Mouse (Mus musculus) Patski (cell line): Measurements from ENCODE around the gene Mrps5. TPM values are rescaled to one million over a fixed set of nuclear protein-coding genes. Genes with fewer than 3 reads are reported as not detected.
"Not testable (repeated sequence)": the region's sequence is repeated elsewhere in the genome, so short reads cannot be mapped to it uniquely, and the experiment has no call there.

Source experiments
- ATAC-seq: fragments of 100-300 bp; one replicate; pipeline ENCODE4 v1.8.0; 2021
- CTCF ChIA-PET: fragments of 350-600 bp; sonication (Branson Sonifier 250); formaldehyde crosslinking; loops from one replicate; lab custom pipeline; 2022; ENCODE audit warnings: inconsistent platforms; lab: Charles Lee
- POLR2A ChIA-PET: fragments of 350-600 bp; sonication (Branson Sonifier 250); formaldehyde crosslinking; loops from one replicate; lab custom pipeline; 2022; ENCODE audit warnings: antibody characterized with exemption, inconsistent platforms; lab: Charles Lee
- DNase-seq: peaks from one replicate; pipeline ENCODE4 v3.0.0-alpha.2; 2011; ENCODE audit warnings: low read depth, low spot score
- H3K27me3 ChIP-seq: fragments of 371-371 bp; one replicate; pipeline ENCODE4 v1.5.1; 2021
- CTCF ChIP-seq: fragments of 100-300 bp; IDR thresholded peaks from one replicate; pipeline ENCODE4 v1.5.1; 2021
- in situ Hi-C: fragments of 300-500 bp; cut with MboI; formaldehyde crosslinking; loops from 3 replicates; pipeline ENCODE4 v1.11.1; 2018; ENCODE audit warnings: low pct_unique_long_range_greater_than_20kb, mixed read lengths
- polyA plus RNA-seq: library from polyadenylated mRNA; unstranded; gene quantifications from one replicate; pipeline ENCODE4 v1.2.3, GENCODE M21; 2021

Gene Mrps5
- polyA plus RNA-seq, 1 experiment from 2014 or later = 87.4 TPM

DNA sequence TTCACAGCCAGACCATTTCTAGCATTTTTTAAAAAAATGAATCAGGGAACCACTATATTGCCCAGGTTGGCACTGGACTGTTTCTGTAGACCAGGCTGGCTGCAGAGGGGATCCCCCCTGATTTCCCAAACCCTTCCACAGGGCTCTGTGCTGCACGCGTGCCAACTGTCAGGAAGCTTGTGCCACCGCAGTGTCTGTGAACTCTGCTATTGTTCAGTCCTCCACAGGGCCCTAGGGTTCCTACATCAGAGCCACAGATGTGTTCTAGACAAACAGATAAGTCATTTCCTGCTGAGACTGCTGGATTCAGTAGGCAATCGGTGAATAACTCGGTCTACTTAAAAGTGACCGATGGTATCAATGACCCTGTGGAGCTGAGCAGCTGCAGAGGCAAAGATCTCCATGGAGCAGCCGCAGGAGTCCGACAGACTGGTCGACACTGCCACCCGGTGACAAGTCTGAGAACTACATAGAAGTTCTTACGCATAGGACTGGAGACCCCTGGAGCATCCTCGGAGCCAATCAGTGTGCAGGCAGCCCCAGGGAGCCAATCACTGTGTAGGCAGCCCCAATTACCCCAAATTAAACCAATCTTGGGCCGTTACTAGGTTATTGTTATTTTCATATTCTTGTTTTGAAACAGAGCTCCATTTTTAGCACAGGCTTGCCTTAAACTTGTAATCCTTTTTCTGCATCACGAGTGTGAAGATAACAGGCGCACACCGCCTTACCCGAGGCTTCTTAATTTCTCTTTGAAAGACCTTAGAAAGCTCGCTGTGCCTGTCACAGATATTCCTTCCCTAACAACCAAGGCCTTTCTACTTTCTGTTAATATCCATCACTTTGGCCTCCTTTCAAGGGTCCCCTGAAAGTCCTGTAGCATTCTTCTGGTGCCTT lies 27.7 kb upstream of the Mrps5 start:
- ChIA-PET CTCF (interaction anchor here (0.7 to 2.8 kb wide), 12 partner anchors 9 to 197 kb away, joined by 3 to 31 read pairs (median 6); partner anchors contain the start of gene Adra2b), POLR2A (interaction anchor here (0.7 kb wide), 1 partner anchor 13 kb away, joined by 4 read pairs; no protein-coding TSS in a partner anchor)
- ATAC-seq (peak; percentile 71), DNase-seq (peak; percentile 25)
- peaks cover 71% of the 10 kb centered on the region for H3K27me3 ChIP-seq
- in situ Hi-C loops = loop anchor here (5.0 to 25.0 kb wide), 3 partner anchors 52 to 197 kb away; partner anchors contain the start of gene Adra2b
- TF ChIP-seq CTCF = peak; percentile 88

DNA sequence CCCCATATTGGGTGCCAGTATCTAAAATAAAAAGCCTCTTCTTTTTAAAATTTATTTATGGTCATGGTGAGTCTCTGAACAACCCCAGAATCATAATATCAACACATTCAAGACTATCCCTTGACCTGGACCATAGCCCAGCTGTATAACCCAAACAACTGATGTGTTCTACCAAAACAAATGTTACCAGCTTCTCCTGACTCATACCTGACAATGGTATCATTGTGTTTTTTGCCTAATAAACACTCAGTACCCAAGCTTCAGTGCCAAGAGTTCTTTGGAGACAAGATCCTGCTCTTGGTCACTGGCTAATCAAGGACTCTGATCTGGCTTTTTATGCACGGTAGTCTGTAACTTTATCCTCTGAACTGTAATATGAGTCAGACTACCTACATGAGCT lies 13.7 kb upstream of the Mrps5 start:
- H3K27me3 ChIP-seq = peaks cover 24% of the 10 kb centered on the region
- in situ Hi-C loops = loop anchor here (25.0 kb wide), 1 partner anchor 211 kb away; the partner anchor contains the start of gene Adra2b
- TF ChIP-seq CTCF = no peak
- peak; percentile 10 for DNase-seq
- ChIA-PET CTCF (interaction anchor here (2.3 kb wide), 1 partner anchor 14 kb away, joined by 8 read pairs; no protein-coding TSS in a partner anchor), POLR2A (no interaction called here)
- no peak for ATAC-seq

DNA sequence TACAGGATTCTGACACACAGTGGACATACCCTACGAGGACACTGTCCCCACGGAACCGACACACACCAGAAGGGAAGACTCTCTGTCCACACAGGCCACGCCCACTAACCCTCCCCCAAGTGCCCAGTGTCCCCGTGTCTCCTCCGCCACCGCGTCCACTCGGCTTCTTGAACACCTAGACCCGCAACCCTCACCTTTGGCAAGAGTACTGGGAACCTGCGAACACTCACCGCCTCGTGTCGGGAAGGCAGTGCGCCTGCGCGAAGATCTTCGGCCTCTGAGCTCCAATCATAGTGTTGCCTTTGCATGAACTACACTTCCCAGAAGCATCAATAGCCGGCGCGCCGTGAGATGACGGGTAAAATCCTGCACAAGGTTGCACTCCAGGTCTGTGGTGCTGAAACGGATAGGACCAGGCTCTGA lies 2.6 kb upstream of the Mrps5 start:
- no peaks in the 10 kb centered on the region for H3K27me3 ChIP-seq
- in situ Hi-C loops = no loop called here
- no peak for TF ChIP-seq CTCF
- DNase-seq (peak; percentile 56), ATAC-seq (peak; percentile 81)
- ChIA-PET POLR2A (no interaction called here), CTCF (interaction anchor here (0.8 kb wide), 1 partner anchor 77 kb away, joined by 3 read pairs; no protein-coding TSS in a partner anchor)

DNA sequence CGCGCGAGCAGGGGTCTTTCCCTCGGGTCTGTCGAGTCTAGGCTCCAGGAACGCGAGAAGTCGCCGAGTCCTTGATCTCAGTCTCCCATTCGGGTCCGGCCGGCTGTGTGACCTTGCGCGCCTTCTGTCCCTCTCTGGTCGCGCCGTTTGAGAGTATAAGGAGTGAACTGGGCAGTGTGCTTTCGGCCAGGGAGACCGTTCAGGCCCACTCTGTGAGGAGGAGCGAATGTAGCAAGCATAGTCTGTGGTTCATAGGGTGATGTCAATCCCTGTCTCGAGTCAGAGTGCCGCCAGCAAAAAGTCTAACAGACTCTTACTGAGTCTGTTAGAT lies 457 bp downstream of the Mrps5 start:
- TF ChIP-seq CTCF = no peak
- ChIA-PET CTCF (interaction anchor here (1.3 kb wide), 1 partner anchor 19 kb away, joined by 3 read pairs; no protein-coding TSS in a partner anchor), POLR2A (interaction anchor here (0.5 kb wide), 1 partner anchor 76 kb away, joined by 3 read pairs; no protein-coding TSS in a partner anchor)
- in situ Hi-C loops = no loop called here
- ATAC-seq = no peak
- DNase-seq = no peak
- no peaks in the 10 kb centered on the region for H3K27me3 ChIP-seq

DNA sequence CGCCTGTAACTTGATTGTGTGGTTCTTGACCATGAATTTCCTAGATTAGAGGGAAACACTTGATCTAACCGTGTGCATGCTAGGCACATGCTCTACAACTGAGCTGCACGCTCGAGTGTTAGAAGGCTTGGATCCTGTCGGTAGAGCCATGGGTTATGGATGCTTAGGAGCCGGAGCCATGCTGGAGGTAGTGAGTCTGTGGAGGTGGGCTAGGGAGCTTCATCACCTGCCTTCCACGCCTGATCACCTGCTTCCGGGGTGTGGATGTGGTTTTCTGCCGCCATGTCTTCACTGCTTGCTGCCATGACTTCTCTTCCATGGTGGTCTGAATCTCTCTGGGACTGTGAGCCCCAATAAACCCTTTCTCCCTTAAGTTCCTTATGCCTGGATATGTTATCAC lies 1.9 kb downstream of the Mrps5 start:
- no peak for TF ChIP-seq CTCF
- H3K27me3 ChIP-seq = no peaks in the 10 kb centered on the region
- POLR2A ChIA-PET = interaction anchor here (0.6 kb wide), 1 partner anchor 14 kb away, joined by 5 read pairs; no protein-coding TSS in a partner anchor
- in situ Hi-C loops = no loop called here
- no peak for DNase-seq
- ATAC-seq = no peak
- CTCF ChIA-PET = interaction anchor here (0.9 to 1.3 kb wide), 3 partner anchors 11 to 19 kb away, joined by 3 read pairs; no protein-coding TSS in a partner anchor

DNA sequence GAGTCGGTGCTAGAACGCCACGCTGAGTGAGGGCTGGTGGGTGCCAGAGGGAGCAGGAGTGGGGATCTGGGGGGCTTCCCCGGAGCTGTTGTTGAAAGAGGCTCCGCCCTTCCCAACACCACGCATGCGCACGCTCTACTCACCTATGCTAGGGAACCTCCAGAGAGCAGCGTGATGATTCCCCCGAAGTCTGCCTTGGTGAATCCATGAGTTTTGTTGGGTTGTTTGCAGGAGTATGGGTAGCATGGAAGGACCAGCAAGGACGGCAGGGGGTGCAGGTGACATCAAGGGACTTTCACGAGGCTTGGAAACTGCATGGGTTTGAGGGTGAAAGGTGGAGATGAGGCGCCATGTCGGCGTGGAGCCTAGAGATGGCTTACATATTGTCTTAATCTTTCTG lies 3.2 kb downstream of the Mrps5 start:
- ChIA-PET CTCF (no interaction called here), POLR2A (no interaction called here)
- in situ Hi-C loops = no loop called here
- no peak for TF ChIP-seq CTCF
- DNase-seq = no peak
- no peaks in the 10 kb centered on the region for H3K27me3 ChIP-seq
- no peak for ATAC-seq

DNA sequence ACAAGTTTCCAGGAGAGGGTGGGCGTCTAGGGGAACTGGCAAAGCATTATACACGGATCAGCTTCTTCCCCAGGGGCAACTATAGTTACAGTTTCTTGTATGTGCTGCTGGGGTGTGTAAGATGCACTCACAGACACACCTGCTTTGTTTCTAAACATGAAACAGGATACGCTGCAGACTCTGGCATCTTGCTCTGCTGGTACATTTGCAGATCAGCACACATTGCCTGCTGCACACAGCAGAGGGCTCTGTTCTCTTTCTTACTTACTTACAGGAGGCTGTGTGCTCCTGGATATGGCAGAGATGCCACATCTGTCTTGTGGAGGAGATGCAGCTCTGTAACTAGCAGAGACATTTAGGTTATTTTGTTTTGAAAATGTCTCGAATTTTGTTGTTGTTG lies 3.8 kb downstream of the Mrps5 start:
- ChIA-PET CTCF (no interaction called here), POLR2A (no interaction called here)
- DNase-seq (no peak), ATAC-seq (no peak)
- H3K27me3 ChIP-seq = no peaks in the 10 kb centered on the region
- in situ Hi-C loops = no loop called here
- no peak for TF ChIP-seq CTCF

DNA sequence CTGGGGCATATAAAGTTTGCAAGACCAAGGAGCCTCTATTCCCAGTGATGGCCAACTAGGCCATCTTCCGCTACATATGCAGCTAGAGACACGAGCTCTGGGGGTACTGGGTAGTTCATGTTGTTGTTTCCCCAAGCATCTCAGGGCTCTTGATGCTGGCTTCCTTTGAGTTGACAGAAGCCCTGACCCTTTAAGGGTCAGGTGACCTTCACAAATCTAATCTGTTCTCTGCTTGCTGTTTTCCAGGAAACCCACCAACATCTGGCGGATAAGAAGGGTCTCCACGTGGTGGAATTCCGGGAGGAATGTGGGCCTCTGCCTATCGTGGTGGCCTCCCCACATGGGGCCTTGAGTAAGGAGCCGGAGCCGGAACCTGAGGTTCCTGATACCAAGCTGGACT lies 16.4 kb downstream of the Mrps5 start:
- DNase-seq, H3K27me3 ChIP-seq, in situ Hi-C loops, ATAC-seq, CTCF ChIA-PET: not testable (repeated sequence)
- POLR2A ChIA-PET = interaction anchor here (0.6 kb wide), 1 partner anchor 410 kb away, joined by 5 read pairs; no protein-coding TSS in a partner anchor

DNA sequence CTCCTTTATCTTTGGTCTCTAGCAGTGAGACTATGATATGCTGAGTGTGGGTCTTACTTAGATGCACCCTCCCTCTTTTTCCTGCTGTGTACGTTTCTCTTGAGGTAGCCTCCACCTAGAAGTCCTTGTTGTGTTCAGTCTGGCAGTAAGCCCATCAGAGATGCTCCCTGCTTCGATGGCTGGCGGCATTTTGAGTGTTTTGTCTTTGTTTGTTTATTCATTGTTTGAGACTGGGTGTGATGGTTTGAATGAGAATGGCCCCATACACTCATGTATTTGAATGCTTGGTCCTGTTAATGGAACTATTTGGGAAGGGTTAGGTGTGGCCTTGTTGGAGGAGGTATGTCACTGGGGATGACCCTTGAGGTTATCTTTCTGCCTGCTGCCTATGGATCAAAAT lies 18.2 kb downstream of the Mrps5 start:
- CTCF ChIA-PET = no interaction called here
- no peak for DNase-seq
- no peaks in the 10 kb centered on the region for H3K27me3 ChIP-seq
- ATAC-seq = no peak
- POLR2A ChIA-PET = no interaction called here
- TF ChIP-seq CTCF = no peak
- in situ Hi-C loops = loop anchor here (5.0 kb wide), 1 partner anchor 77 kb away; no protein-coding TSS in a partner anchor

DNA sequence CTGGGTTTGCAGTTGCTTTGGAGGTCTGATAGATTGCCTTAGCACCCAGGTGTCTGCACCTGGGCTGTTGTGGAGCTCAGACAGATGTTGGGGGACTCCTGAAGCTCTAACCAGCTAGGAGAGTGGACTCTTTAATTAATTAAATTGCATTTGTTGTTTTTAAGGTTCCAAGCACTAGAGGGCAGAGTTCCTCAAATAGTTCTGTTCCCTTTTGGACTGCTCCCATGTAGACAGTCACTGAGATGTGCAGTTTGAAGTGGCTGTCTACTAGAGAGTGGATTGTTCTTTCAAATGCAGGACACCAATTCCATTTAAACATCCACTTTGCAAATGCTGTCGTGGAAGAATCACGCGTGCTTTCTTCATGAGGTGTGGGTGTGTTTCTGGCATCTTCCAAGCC lies 21.2 kb downstream of the Mrps5 start:
- ATAC-seq (no peak), DNase-seq (no peak)
- peak; percentile 64 for TF ChIP-seq CTCF
- ChIA-PET POLR2A (interaction anchor here (1.3 kb wide), 1 partner anchor 61 kb away, joined by 3 read pairs; no protein-coding TSS in a partner anchor), CTCF (interaction anchor here (0.7 to 3.0 kb wide), 6 partner anchors 10 to 76 kb away, joined by 3 to 12 read pairs (median 6); no protein-coding TSS in a partner anchor)
- in situ Hi-C loops = loop anchor here (5.0 kb wide), 1 partner anchor 74 kb away; no protein-coding TSS in a partner anchor
- H3K27me3 ChIP-seq = no peaks in the 10 kb centered on the region
